Mouse (Mus musculus) liver, embryonic 14.5 days (tissue): ENCODE results near the gene Mical2.

ENCODE experiments used
- CTCF ChIP-seq: IDR thresholded peaks from 2 replicates; pipeline ENCODE4 v1.5.1; 2016; ENCODE audit warnings: antibody characterized with exemption, low read depth, control low read depth
- EP300 ChIP-seq: IDR thresholded peaks from 2 replicates; pipeline ENCODE4 v1.6.1; 2016; ENCODE audit warnings: antibody characterized with exemption, low read depth

- no peak for TF ChIP-seq CTCF
- TF ChIP-seq EP300 = no peak
Measured at GRCm38 (mm10) chr7:112226446-112227265, 1.0 kb downstream of the Mical2 start.
